Mouse (Mus musculus): ENCODE data around the gene Esrrg.

DNA sequence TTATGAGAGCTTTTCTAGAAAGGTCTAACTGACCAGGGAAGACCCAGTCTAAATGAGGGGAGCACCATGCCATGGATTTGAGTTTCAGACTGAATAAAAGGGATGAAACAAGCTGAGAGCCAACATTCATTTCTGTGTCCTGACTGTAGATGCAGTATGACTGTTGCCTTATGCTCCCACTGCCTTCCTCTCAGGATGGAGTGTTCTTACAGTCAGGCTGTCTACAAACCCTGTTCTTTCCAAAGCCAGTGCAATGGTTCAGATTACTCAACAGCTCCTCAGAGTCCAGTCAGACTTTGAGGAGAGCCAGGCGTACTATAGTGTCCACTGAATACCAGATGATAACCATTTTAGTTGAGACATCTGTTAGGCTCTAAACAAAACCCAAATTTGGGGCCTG, 116.8 kb downstream of the Esrrg start:
- TF ChIP-seq GATA1 (IDR thresholded peaks at IDR 0.05; ENCODE audit: low read length) = no peak
- TF ChIP-seq TAL1 (IDR thresholded peaks at IDR 0.05; ENCODE audit: low read length) = no peak
